Mouse (Mus musculus): ENCODE measurements around the gene Klf3.
"Not testable (repeated sequence)": the region's sequence is repeated elsewhere in the genome, so short reads cannot be mapped to it uniquely, and the experiment has no call there.

The Klf3 gene

GRCm38 (mm10) chr5:64878526-64878925 lies 75.3 kb downstream of the Klf3 start:
- DNase-seq (ENCODE audit: low spot score) = no peak

GRCm38 (mm10) chr5:64879241-64879640 lies 76.1 kb downstream of the Klf3 start:
- DNase-seq (ENCODE audit: low spot score) = no peak

- not testable (repeated sequence) for DNase-seq (ENCODE audit: low spot score)
Measured at GRCm38 (mm10) chr5:64881559-64881958, 78.4 kb downstream of the Klf3 start.

DNA sequence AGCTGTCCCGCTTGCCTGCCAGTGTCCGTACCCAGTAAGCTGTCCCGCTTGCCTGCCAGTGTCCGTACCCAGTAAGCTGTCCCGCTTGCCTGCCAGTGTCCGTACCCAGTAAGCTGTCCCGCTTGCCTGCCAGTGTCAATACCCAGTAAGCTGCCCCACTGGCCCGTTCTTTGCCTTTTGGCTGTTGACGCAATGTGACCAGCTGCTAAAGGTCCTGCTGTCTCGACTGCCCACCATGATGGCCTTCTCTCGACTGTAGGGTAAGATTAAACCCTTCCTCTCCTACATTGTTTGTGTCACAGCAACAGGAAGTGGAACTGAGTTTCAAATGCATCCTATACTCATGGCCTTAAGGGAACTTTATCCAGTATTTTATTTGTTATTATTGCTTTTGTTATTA lies 78.8 kb downstream of the Klf3 start:
- not testable (repeated sequence) for DNase-seq (ENCODE audit: low spot score)

Data from layer of hippocampus, adult 9-10 months (tissue).